Mouse (Mus musculus): ENCODE data around the gene Ints13.

Ints13 gene

DNA sequence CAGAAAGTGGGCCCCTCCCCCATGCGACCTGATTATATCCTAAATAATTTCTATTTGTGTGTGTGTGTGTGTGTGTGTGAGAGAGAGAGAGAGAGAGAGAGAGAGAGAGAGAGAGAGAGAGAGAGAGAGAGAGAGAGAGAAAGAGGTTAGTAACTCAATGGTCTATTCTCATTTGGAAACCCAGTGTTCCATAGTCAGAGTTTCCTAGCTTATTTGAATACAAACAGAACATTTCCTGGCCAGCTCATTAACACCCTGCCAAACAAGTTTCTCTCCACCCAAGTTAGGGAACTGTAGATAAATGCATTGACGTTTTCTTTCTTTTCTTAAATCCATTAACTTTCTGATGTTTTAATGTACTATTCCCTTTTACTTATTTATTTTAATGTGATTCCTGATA is 39.6 kb downstream of the Ints13 start:
- no peak for DNase-seq

DNA sequence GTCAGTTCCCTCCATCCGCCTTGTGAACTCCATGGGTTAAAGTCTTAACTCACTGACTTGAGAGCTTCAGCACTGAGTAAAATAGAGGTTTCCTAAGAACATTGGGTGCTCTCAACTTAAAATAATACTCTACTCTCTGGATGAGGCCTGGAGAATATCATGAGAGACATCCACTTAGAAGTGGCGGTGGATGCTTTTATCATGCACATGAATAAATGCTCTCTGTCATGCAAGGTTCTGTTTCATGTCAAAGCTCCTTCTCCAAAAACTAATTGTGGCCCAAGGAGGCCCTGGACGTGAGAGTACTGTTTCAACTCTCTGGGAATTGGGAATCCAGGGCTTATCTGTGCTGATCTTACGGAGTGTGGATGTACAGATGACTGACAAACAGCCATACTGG is 40.5 kb downstream of the Ints13 start:
- DNase-seq, result no peak

DNA sequence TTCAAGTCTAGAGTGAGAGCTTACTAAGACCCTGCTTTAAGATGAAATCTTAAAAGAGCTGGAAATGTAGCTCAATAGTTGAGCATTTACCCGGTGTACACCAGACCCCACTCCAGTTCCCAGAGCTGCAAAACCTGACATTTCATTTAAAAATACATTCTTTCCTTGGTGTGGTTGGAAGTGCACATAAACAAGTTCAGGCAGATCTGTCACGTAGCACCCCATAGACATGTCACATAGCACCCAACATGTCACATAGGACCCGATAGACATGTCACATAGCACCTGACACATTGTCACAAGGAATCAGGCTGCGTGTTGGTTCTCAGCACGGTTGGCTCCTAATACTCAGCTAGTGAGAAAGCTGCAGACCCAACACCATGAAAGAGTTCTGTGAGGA is 42.1 kb downstream of the Ints13 start:
- no peak for DNase-seq

DNA sequence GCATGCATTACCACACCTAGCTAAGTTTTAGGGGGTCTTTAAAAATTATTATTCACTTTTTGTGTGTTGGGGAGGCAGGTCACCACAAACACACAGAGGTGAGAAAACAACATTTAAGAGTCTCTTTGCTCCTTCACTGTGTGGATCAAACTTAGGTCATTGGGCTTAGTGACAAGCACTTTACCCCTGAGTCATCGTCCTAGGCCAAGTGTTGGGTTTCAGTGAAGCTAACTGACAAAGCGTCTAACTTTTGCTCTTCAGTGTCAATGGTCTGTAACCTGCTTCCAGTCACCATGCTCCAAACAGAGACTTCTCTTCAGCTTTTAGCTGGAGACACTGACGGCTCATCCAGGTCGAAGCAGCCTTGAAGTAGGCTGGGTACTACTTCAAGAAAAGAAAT is 44.5 kb downstream of the Ints13 start:
- no peak for DNase-seq

DNA sequence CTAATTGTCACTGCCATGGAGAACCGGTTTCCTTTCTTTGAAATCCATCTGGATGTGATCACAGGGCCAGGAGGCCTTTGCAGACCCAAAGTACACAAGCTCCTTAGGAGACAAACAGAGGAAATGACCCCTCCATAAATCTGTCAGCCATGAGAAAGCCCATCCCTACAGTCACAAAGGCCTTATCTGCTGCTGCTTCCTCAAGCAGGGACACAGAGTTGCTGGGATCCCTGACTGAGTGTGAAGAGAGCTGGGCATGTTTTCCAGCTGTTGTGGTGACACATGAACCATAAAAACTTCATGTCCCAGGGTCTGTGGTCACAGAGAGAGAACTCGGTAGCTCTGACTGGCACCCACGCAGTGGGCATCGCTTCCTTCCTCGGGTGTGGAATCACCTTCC is 46.9 kb downstream of the Ints13 start:
- no peak for DNase-seq

DNA sequence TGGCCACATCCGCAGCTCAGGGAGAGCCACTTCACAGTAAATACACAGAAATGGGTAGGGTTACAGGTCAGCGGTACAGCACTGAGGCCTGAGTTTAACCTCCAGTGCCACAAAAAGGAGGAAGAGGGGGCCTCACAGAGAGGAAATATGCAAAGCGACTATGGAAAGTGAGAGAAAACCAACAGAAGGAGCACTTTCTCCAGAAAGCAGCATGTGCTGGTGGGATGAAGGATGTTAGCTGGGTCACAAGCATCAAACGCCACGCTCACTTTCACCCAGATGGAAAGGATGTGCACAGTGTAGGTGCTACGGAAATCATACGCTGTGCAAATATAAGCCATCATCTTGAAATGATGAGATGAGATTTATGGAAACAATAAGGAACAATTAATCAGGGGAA is 47.3 kb downstream of the Ints13 start:
- no peak for DNase-seq

DNA sequence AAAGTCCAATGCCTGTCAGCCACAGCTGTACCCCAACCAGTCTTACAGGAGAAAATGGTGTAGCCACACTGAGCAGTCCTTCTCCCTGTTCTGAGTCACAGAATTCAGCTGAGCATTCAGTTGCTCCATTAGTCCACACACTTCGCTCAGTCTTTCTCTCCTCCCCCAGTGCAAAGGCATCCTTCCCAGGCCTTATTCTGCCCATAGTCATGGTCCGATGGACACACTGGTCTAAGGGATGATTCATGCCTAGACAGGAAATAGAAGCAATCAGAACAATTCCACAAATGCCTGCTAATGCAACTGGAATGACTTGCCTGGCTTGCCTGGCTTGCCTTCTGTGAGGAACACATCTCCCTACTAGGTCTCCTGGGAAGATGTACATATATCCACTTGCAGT is 50.1 kb downstream of the Ints13 start:
- DNase-seq, result no peak

DNA sequence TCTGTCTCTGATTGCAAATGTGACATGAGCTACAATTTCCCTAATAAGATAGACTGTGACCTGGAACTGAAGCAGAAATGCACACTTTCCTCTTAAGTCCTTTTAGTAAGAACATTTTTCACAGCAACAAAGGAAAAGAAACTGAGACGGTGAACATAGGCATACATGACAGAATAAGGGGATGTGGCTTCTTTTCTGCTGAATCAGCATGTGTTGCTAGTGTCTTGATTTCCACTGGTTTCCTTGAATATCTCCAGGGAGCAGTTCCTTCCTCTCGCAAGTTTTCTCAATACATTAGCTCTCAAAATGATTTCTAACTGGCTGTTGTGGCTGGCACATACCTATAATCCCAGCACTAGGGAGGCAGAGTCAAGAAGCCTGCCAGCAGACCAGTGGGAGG is 52.1 kb downstream of the Ints13 start:
- no peak for DNase-seq

DNA sequence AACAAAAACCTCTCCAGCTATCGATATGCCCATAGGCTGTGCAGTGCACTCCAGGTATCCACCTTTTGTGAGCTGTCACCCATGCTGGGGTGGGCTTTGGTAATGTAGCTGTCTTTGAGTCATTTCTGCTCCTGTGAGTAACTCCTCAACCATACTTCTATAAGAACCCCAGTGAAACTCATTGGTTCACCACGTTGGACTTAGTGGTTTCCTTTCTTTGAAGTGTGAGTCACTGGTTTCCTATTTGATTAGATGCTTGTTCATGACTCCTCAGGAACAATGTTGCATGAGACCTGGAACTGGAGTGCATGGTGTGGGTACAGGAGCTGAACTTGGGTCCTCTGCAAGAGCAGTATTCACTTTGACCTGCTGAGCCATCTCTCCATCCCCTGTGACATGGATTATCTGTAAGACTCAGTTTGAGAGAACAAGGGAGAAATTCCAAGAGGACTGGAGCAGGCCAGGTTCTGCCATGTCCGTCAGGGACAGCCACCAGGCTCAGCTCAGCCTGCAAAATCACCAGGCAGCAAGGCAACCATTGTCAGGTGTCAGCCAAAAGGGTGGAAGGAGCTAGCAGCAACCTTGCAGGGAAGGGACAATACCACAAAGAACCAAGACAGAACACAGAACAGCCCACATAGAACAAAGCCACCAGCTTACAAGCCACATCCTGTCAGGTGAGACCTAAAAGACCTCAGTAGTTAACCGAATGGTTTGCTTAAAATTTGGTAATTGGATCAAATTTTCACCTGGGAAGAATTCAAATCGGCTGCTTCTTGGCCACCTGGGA is 56.0 kb downstream of the Ints13 start:
- no peak for DNase-seq

DNA sequence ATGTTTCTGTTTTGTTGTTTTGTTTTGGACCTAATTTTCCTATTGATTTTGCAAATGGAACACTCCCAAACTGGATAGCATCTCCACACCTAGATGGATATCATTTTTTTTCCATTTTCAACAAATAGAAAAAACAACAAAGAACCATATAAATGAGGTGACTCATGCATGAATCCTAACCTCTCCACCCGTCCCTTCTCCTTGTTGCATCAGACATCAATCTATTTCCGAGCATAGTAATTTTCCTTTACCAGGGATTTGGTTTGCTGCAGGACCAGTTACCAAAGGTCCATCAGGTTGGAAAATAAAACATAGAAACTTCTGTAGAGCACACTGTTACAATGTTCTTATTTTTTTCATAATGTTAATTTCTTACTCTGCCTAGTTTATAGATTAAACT is 58.6 kb downstream of the Ints13 start:
- no peak for DNase-seq

DNA sequence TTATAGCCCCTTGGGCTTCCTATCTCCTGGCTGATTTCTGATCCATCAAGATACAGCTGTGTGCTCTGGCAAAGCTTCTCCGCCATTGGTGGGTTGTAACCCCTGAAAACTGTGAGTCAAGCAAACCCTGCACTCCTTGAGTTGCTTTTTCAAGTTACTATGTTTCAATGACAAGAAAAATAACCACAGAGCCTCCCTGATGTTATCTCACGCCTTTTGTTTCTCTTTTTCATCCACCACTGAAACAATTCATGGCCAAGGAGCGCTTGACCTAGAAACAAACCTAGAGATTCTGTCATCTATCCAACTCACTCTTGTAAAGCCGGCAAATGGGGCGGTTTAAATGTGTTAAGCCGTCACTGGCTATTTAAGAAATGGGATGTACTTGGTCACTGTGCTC is 61.7 kb downstream of the Ints13 start:
- no peak for DNase-seq

DNA sequence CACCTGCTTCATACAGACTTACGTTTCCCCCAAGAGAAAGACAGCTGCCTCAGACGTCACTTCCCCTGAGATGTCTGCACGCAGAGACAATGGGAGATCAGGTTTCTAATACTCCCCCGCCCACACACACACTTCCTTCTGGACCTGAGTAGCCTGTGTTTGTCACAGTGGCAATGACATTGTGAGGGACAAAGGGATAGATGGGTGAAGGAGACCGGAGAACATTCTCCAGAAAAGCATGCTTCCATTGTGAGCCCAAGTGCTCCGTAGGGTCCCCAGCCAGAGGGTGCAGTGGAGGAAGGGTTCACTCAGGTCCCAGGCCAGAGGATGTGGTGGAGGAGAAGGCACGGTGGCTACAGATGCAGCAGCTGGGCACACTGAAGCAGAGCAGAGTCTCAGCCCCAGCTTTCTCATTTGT is 63.1 kb downstream of the Ints13 start:
- DNase-seq, result no peak

DNA sequence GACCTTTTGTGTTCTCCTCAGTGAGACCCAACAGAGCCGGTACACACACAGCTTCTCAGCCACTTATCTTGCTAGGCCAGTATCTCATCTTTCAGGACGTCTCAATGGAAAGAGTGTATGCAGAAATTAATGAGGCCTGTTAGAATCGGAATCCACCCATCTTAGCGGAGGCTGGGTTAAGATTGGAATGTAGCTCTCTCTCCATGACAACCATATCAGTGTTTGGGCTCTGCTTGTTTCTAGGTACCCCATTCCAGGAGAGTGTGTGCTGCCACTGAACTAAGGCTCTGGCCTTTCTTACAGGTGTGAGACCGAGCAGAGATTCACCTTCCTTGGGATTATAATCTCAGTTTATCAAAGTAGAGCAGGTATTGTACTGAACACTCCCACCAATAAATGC is 63.7 kb downstream of the Ints13 start:
- DNase-seq, result no peak

DNA sequence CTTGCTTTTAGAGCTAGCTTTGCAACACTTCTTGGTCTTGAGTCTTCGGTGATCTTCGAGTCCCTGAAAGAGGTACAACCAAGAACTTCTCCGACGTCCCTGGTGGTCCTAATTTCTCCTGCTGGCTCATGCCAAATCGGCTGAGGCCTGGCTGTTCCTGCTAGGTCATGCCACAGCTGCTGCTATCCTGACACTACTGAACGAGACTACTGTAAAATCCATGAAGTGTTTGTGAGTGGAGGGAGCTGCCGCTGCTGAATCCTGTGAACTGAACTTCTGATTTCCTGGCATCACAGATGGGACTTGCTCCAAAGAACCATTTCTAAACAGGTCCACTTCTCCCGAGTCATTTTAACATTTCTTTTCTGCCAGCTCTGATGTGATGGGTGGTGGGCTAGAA is 64.3 kb downstream of the Ints13 start:
- no peak for DNase-seq

DNA sequence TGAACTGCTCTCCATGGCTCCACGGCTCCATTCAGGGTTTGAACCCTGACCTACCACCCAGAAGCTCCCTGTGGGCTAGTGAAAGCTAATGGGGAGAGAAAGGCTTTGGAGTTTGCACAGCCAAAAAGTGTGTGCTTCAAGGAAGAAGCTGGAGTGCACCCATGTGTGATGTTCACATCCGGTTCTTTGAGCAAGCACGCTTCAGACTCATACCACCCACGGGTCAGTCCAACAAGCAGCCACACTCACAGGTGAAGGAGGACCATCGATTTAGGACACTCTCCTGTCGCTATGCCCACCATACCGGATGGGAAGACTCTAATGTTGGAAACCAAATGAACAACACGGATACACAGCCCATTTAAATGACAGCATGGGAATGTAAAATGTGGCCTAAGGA is 66.1 kb downstream of the Ints13 start:
- no peak for DNase-seq

DNA sequence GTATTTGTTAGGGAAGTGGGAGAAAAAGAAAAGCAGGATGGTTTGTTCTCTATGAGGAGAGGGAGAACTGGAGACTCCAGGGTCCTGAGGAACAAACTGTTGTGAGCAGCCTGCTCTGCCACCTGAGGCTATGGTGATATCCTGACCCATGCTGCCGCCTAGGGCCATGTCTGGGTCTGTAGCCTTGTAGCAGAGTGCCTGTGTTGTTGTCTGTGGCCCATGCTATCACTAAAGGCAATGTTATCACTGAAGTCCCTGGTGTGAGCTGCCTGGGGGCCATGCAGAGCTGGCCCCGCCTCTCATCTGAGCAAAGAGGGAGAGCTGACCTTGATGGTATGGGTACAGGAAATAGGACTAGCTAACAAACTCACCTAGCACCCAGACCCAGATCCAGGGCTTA is 67.7 kb downstream of the Ints13 start:
- DNase-seq, result no peak

DNA sequence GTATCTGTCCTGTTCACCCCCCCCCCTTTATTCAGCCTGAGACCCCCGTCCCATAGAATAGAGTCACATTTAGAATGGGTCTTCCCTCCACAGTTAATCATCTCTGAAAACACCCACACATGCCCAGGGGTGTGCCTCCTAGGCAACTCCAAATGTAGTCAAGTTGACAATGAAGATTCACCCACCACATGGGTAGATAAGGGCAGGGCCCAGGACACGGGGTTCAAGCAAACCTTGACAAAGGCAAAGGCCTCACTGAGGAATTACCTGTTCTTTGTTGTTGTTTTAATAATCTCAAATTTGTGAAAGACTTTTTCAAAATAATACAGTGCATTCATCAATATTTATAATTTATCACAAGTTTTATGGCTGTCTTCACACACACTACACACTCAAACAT is 73.2 kb downstream of the Ints13 start:
- DNase-seq, result no peak

DNA sequence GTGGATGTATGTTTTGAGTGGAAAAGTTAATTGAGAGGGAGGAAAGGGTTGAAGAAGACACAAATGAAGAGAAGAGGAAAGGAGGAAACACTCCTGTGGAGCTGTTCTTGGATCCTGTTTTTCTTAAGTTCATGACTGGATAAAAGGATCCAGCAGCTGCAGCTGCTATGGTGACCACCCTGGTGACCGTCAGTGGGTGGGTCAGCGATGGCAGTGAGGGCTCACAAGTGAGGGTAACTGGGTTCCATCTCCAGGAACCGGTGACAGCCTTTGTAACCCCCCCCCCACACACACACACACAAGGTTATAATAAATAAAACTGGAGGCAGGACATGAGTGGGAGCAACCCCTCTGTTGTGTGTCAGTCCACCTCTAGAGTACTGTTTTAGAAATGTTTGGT is 74.8 kb downstream of the Ints13 start:
- DNase-seq, result no peak

DNA sequence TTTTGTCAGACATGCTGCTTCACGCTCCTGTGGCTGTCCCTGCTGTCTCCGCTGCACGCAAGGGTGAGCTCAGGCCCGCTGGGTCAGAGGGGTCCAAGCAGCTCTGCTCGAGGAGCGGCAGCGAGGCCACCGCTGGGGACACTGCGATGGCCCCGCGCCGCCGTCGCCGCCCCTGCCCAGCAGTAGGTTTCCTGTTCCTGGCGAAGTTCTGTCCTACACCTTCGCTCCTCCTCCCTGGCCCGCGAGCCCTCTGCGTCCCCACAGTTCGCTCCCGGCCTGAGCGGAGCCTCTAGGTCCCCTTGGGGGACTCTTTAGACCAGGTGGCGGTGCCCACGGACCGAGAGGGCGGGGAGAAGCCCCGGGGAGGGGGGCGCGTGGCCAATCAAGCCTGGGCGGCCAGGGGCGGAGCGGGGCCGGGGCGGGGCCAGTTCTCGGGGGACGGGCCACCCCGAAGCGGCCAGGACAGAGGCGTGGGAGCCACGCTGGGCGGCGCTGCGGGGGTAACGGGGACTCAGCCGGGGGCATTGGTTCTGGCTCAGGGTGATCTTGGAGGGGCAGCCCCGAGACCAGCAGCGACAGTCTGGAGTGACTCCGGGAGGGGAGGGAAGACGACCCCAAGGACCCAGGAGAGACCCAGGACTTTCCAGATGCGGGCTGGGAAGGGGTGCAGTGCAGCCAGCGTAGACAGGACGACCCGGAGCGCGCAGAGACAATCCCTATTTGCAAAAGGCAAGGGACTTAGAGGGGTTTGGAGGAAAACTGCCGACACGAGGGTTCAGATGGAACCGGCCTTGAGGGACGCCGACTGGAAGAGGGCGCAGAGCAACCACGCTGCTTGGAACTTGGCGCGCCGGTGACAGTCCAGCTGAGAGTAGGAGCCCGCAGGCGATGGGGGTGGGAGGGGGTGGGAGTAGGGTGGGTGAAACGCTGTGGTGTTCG is 75.5 kb downstream of the Ints13 start, which contains the start of gene Itpr2:
Itpr2 (minus strand) TSS at position 358 of the 939 bp plus-strand sequence.
- DNase-seq, result peak; percentile 66

DNA sequence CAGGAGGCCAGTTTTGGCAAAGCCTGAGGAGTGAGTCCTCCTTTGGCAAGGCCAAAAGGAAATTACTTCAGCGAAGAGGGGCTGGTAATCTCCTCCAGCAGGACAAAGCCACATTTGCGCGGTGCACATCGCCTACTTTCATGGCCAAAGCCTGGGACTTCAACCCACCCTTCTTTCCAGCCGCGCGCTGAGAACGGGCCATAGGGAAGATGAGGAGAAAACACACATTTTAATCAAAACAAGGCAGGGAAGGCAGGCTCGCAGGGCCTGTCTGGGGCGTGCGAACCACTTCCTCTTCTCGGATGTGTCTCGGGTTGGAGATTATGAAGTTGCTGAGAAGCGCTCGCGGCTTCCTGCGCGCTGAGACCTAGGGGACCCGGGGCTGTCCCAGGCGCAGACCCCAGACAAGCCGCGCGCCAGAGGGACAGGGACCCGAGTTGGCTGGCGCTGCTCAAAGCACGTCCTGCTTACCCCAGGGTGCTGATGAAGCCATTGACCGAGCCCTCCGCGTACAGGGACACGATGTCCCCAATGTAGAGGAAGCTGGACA is 76.2 kb downstream of the Ints13 start:
- DNase-seq, result peak; percentile 43

DNA sequence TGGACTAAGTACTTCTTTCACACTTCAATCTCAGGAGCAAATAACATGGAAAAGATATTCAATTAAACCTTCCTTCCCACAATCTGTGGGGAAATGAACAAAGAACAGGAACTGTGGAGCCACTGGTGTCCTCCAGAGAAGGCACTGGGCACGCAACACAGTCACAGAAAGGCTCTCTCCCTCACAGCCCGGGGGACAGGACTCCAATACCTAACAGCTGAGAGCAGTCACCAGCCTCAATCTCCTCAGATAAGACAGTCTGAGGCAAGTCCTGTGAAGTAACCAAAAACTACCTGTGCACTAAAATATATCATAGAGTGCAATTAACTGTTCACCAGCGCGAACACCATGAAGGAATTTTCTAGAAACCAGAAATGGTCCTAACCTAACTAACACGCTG is 76.9 kb downstream of the Ints13 start:
- DNase-seq, result no peak

DNA sequence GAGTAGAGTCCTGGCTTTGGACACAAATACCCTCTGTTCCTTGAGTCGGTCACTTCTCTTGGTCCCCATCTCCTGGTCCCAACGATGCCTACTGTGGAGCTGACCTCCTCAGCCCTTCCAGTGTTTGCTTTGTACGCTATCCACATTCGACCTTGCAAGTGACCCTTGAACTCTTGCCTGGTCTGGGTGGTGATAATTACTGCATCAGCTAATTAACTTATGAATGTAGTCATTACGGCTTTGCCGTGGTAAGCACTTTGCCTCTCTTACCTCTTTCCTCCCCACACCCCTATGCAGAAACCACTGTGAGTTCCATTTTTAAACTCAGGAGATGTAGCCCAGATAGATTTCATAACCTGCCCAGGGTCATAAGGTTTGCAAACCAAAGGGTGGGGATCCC is 77.4 kb downstream of the Ints13 start:
- no peak for DNase-seq
